In genomic region chr3:144462679-144463078, GRCm38 (mm10) we compare ENCODE assay signal across 20 mouse cellular contexts.
"Had no signal": no experiment of that assay in that cellular context is flagged by ENCODE, and none has a peak within 500 bp of the region (broad histone marks: within the 10 kb centered on the region; RNA-seq: fewer than 3 reads in every experiment).

No protein-coding gene starts in this region.

- H3K9ac ChIP-seq: kidney, embryonic 15.5 days; liver, embryonic 13.5 days; midbrain, embryonic 13.5 days; neural tube, embryonic 13.5 days had no signal

- H3K27me3 ChIP-seq: kidney, embryonic 15.5 days; liver, embryonic 13.5 days; megakaryocyte, embryonic 14.5 days; midbrain, embryonic 13.5 days; neural tube, embryonic 13.5 days had no signal

- DNase-seq: kidney, postnatal 10 days; kidney, postnatal 36 days; layer of hippocampus, postnatal 36 days; liver, embryonic 13.5 days; lung, adult 2 months; lung, postnatal 10 days; lung, postnatal 36 days; retina, postnatal 1 day; right cerebral cortex, postnatal 25 days; thymus, adult 2 months; thymus, postnatal 14 days; thymus, postnatal 4 days had no signal

- H3K9me3 ChIP-seq: kidney, embryonic 15.5 days; liver, embryonic 13.5 days; megakaryocyte, embryonic 14.5 days; midbrain, embryonic 10.5 days; midbrain, embryonic 13.5 days; neural tube, embryonic 13.5 days had no signal

- ATAC-seq: midbrain, embryonic 13.5 days; midbrain, embryonic 16.5 days had no signal

- H3K4me1 ChIP-seq: liver, embryonic 13.5 days had no signal

- H3K4me3 ChIP-seq: kidney, embryonic 15.5 days; left cerebral cortex, adult 2 months; liver, embryonic 13.5 days; megakaryocyte, embryonic 14.5 days; midbrain, embryonic 10.5 days; midbrain, embryonic 13.5 days; myocyte; neural tube, embryonic 13.5 days had no signal

- H3K4me2 ChIP-seq: kidney, embryonic 15.5 days; liver, embryonic 13.5 days; midbrain, embryonic 13.5 days; neural tube, embryonic 13.5 days had no signal

- H3K27ac ChIP-seq: kidney, embryonic 15.5 days; left cerebral cortex, adult 2 months; liver, embryonic 13.5 days; midbrain, embryonic 10.5 days; midbrain, embryonic 13.5 days; neural tube, embryonic 13.5 days had no signal
